Mouse (Mus musculus) CH12.LX (cell line): Measurements from ENCODE around the gene Gm10197. TPM values are rescaled to one million over a fixed set of nuclear protein-coding genes. Genes with fewer than 3 reads are reported as not detected.

ENCODE experiments used
- DNase-seq: peaks from one replicate; pipeline ENCODE4 v3.0.0-alpha.2; 2013; ENCODE audit errors: extremely low read depth
- H3K27ac ChIP-seq: 2 replicates; pipeline ENCODE4 v1.5.1; 2012; ENCODE audit warnings: low read depth, mild to moderate bottlenecking, control low read depth, moderate library complexity; ENCODE audit not compliant: insufficient read depth
- H3K27me3 ChIP-seq: replicated peaks from 2 replicates; pipeline ENCODE3; 2012; ENCODE audit warnings: inconsistent platforms
- H3K36me3 ChIP-seq, 2 experiments: replicated peaks in 1 of 2; 2 replicates each; pipeline versions ENCODE3 to v1.6.1; 2012; ENCODE audit warnings: inconsistent platforms in 1 of 2, low read length in 1 of 2, mild to moderate bottlenecking in 1 of 2, mixed read lengths in 1 of 2, moderate library complexity in 1 of 2; ENCODE audit not compliant: control insufficient read depth in 1 of 2, insufficient read depth in 1 of 2
- H3K4me1 ChIP-seq, 2 experiments: 2 replicates each; pipeline ENCODE4 v1.6.1; 2012; ENCODE audit warnings: inconsistent platforms in 1 of 2, moderate library complexity in 1 of 2; ENCODE audit not compliant: insufficient read depth in 2 of 2, control insufficient read depth in 1 of 2
- H3K4me2 ChIP-seq: 2 replicates; pipeline ENCODE4 v1.6.1; 2012; ENCODE audit warnings: low read depth, mild to moderate bottlenecking, control low read depth; ENCODE audit not compliant: poor library complexity, insufficient read depth, severe bottlenecking
- H3K4me3 ChIP-seq, 3 experiments: fragments of 150-350 bp in 1 of 3; sonication (generic) in 1 of 3; replicated peaks in 1 of 3; 2 replicates each; pipeline versions ENCODE3 to v1.5.1; 2011 to 2012; ENCODE audit warnings: low read depth in 2 of 3, low read length in 2 of 3, mild to moderate bottlenecking in 2 of 3, moderate library complexity in 2 of 3, control low read depth in 1 of 3, improper control_type of control experiment in 1 of 3, inconsistent platforms in 1 of 3, mixed read lengths in 1 of 3; ENCODE audit not compliant: poor library complexity in 1 of 3
- H3K79me2 ChIP-seq: replicated peaks from 2 replicates; pipeline ENCODE4 v1.6.1; 2012; ENCODE audit warnings: mild to moderate bottlenecking, moderate library complexity; ENCODE audit not compliant: control insufficient read depth, poor library complexity, insufficient read depth, severe bottlenecking; ENCODE audit errors: extremely low read depth
- H3K9ac ChIP-seq: 2 replicates; pipeline ENCODE4 v1.6.1; 2012; ENCODE audit warnings: low read depth, mild to moderate bottlenecking, control low read depth, moderate library complexity; ENCODE audit not compliant: insufficient read depth
- H3K9me3 ChIP-seq: replicated peaks from 2 replicates; pipeline ENCODE3; 2012; ENCODE audit warnings: low read length, inconsistent platforms, mixed read lengths
- BHLHE40 ChIP-seq: IDR thresholded peaks from 2 replicates; pipeline ENCODE4 v1.6.1; 2011; ENCODE audit warnings: mild to moderate bottlenecking, low read depth, low read length, improper control_type of control experiment
- CHD2 ChIP-seq: IDR thresholded peaks from 2 replicates; pipeline ENCODE4 v1.6.1; 2011; ENCODE audit warnings: low read length, improper control_type of control experiment
- CTCF ChIP-seq, 2 experiments: IDR thresholded peaks in 1 of 2; conservative IDR thresholded peaks in 1 of 2; 2 replicates each; pipeline ENCODE4 v1.5.1; 2011 to 2012; ENCODE audit warnings: low read depth in 2 of 2, low read length in 2 of 2, improper control_type of control experiment in 1 of 2, inconsistent platforms in 1 of 2, mild to moderate bottlenecking in 1 of 2, moderate library complexity in 1 of 2
- EP300 ChIP-seq: IDR thresholded peaks from 2 replicates; pipeline ENCODE4 v1.6.1; 2011; ENCODE audit warnings: low read length, improper control_type of control experiment
- ETS1 ChIP-seq: conservative IDR thresholded peaks from 2 replicates; pipeline ENCODE4 v1.6.1; 2012; ENCODE audit warnings: low read depth, mild to moderate bottlenecking, inconsistent platforms, low read length, improper control_type of control experiment, moderate library complexity
- GABPA ChIP-seq: IDR thresholded peaks from 2 replicates; pipeline ENCODE4 v1.6.1; 2012; ENCODE audit warnings: low read depth, low read length, improper control_type of control experiment, inconsistent platforms; ENCODE audit not compliant: insufficient replicate concordance
- HCFC1 ChIP-seq: IDR thresholded peaks from 2 replicates; pipeline ENCODE4 v1.6.1; 2012; ENCODE audit warnings: low read depth, mild to moderate bottlenecking, inconsistent platforms, low read length, improper control_type of control experiment
- IRF4 ChIP-seq: IDR thresholded peaks from 2 replicates; pipeline ENCODE4 v1.6.1; 2014; ENCODE audit warnings: low read depth, mild to moderate bottlenecking, inconsistent platforms, low read length, improper control_type of control experiment
- JUN ChIP-seq: IDR thresholded peaks from 2 replicates; pipeline ENCODE4 v1.6.1; 2011; ENCODE audit warnings: low read depth, mild to moderate bottlenecking, low read length, improper control_type of control experiment, moderate library complexity; ENCODE audit not compliant: insufficient read depth
- JUND ChIP-seq: conservative IDR thresholded peaks from 2 replicates; pipeline ENCODE4 v1.6.1; 2011; ENCODE audit warnings: low read depth, low read length, improper control_type of control experiment
- KAT2A ChIP-seq: IDR thresholded peaks from 2 replicates; pipeline ENCODE4 v1.6.1; 2012; ENCODE audit warnings: low read length, improper control_type of control experiment, inconsistent platforms; ENCODE audit not compliant: insufficient replicate concordance
- MAX ChIP-seq: IDR thresholded peaks from 2 replicates; pipeline ENCODE4 v1.6.1; 2011; ENCODE audit warnings: low read length, improper control_type of control experiment
- MYC ChIP-seq: IDR thresholded peaks from 2 replicates; pipeline ENCODE4 v1.6.1; 2011; ENCODE audit warnings: low read depth, mild to moderate bottlenecking, improper control_type of control experiment, low read length
- NELFE ChIP-seq: IDR thresholded peaks from 2 replicates; pipeline ENCODE4 v1.6.1; 2011; ENCODE audit warnings: low read depth, low read length, improper control_type of control experiment
- NRF1 ChIP-seq: IDR thresholded peaks from 2 replicates; pipeline ENCODE4 v1.6.1; 2014; ENCODE audit warnings: low read depth, mild to moderate bottlenecking, inconsistent platforms, low read length, improper control_type of control experiment, moderate library complexity
- PAX5 ChIP-seq: IDR thresholded peaks from 2 replicates; pipeline ENCODE4 v1.6.1; 2012; ENCODE audit warnings: low read length, inconsistent platforms, mixed read lengths
- POLR2A ChIP-seq: IDR thresholded peaks from 2 replicates; pipeline ENCODE4 v1.6.1; 2011; ENCODE audit warnings: low read depth, mild to moderate bottlenecking, improper control_type of control experiment, low read length
- POLR2AphosphoS2 ChIP-seq: IDR thresholded peaks from 2 replicates; pipeline ENCODE4 v1.6.1; 2011; ENCODE audit warnings: low read depth, low read length, improper control_type of control experiment
- RAD21 ChIP-seq: IDR thresholded peaks from 2 replicates; pipeline ENCODE4 v1.6.1; 2011; ENCODE audit warnings: low read depth, mild to moderate bottlenecking, low read length, improper control_type of control experiment, moderate library complexity
- RCOR1 ChIP-seq: conservative IDR thresholded peaks from 2 replicates; pipeline ENCODE4 v1.6.1; 2012; ENCODE audit warnings: low read depth, mild to moderate bottlenecking, inconsistent platforms, low read length, improper control_type of control experiment
- SIN3A ChIP-seq: IDR thresholded peaks from 2 replicates; pipeline ENCODE4 v1.6.1; 2012; ENCODE audit warnings: low read length, improper control_type of control experiment, inconsistent platforms
- SMC3 ChIP-seq: IDR thresholded peaks from 2 replicates; pipeline ENCODE4 v1.6.1; 2011; ENCODE audit warnings: low read depth, low read length, improper control_type of control experiment
- TCF12 ChIP-seq: IDR thresholded peaks from 2 replicates; pipeline ENCODE4 v1.6.1; 2014; ENCODE audit warnings: low read depth, mild to moderate bottlenecking, inconsistent platforms, low read length, improper control_type of control experiment
- UBTF ChIP-seq: IDR thresholded peaks from 2 replicates; pipeline ENCODE4 v1.6.1; 2012; ENCODE audit warnings: low read depth, mild to moderate bottlenecking, inconsistent platforms, low read length, improper control_type of control experiment, moderate library complexity
- USF1 ChIP-seq: IDR thresholded peaks from 2 replicates; pipeline ENCODE4 v1.6.1; 2014; ENCODE audit warnings: low read depth, mild to moderate bottlenecking, inconsistent platforms, low read length, improper control_type of control experiment
- USF2 ChIP-seq: conservative IDR thresholded peaks from 2 replicates; pipeline ENCODE4 v1.6.1; 2011; ENCODE audit warnings: low read depth, low read length, improper control_type of control experiment
- ZC3H11A ChIP-seq: IDR thresholded peaks from 2 replicates; pipeline ENCODE4 v1.6.1; 2012; ENCODE audit warnings: low read depth, mild to moderate bottlenecking, inconsistent platforms, low read length, improper control_type of control experiment
- ZKSCAN1 ChIP-seq: IDR thresholded peaks from 2 replicates; pipeline ENCODE4 v1.6.1; 2012; ENCODE audit warnings: low read depth, inconsistent platforms, low read length, improper control_type of control experiment, borderline replicate concordance
- ZMIZ1 ChIP-seq: IDR thresholded peaks from 2 replicates; pipeline ENCODE4 v1.6.1; 2012; ENCODE audit warnings: low read depth, mild to moderate bottlenecking, inconsistent platforms, low read length, improper control_type of control experiment
- ZNF384 ChIP-seq: IDR thresholded peaks from 2 replicates; pipeline ENCODE4 v1.6.1; 2012; ENCODE audit warnings: low read depth, low read length, improper control_type of control experiment, inconsistent platforms
- dilution Hi-C: fragments of 300-500 bp; cut with MboI; formaldehyde crosslinking; loops from 2 replicates; pipeline ENCODE4 v1.14.3; 2020; ENCODE audit warnings: low sequenced_read_pairs; ENCODE audit not compliant: extremely low pct_unique_long_range_greater_than_20kb, extremely low pct_ligation_motif_present
- in situ Hi-C: fragments of 300-500 bp; cut with MboI; formaldehyde crosslinking; loops from 3 replicates; pipeline ENCODE4 v1.14.3; 2019; ENCODE audit warnings: low sequenced_read_pairs, low pct_ligation_motif_present, low pct_unique_long_range_greater_than_20kb, mixed read lengths
- polyA plus RNA-seq: library from polyadenylated mRNA; unstranded; fragments of >175 nt; gene quantifications from 2 replicates; pipeline ENCODE4 v1.2.1, GENCODE M21; 2012; ENCODE audit warnings: low read depth; ENCODE audit not compliant: insufficient read length
- total RNA-seq, 2 experiments: library from RNA; depleted of rRNA; stranded (reverse); fragments of 300-350 nt in 1 of 2; fragments of >200 nt in 1 of 2; gene quantifications; 2 replicates each; pipeline ENCODE4 v1.2.3; 2012 to 2014

Gm10197 gene
- total and polyA plus RNA-seq, 3 experiments, result 3.9 to 11.5 TPM; not detected in 1

GRCm38 (mm10) chr19:53329221-53329991, 42.2 kb downstream of the Gm10197 start (continued):
- TF ChIP-seq POLR2AphosphoS2 (no peak), MYC (no peak), PAX5 (no peak), USF1 (no peak), RCOR1 (no peak), BHLHE40 (peak; percentile 31), NRF1 (peak; percentile 86), CTCF (conservative IDR thresholded peaks at IDR 0.05 in 1 of 2, IDR thresholded peaks at IDR 0.05 in 1 of 2; ENCODE audit: low read depth in 2 of 2, low read length in 2 of 2) (peak in 1 of 2 experiments; percentile 89; a peak in 2 of 4 replicates), IRF4 (0 out of 2 replicates have a peak, but pooled peaks have one; percentile 8), KAT2A (peak; percentile 88; the same call in 1 of the 2 replicates), JUN (no peak)

GRCm38 (mm10) chr19:53328116-53328515, 43.5 kb downstream of the Gm10197 start:
- H3K4me2 ChIP-seq, result peak overlapping the region; percentile 40; the same call in 1 of the 2 replicates
- no peaks in the 10 kb centered on the region for H3K79me2 ChIP-seq
- H3K27ac ChIP-seq, result peak overlapping the region; percentile 11
- dilution Hi-C loops, result no loop called here
- H3K27me3 ChIP-seq, result no peaks in the 10 kb centered on the region
- in situ Hi-C loops, result loop anchor here (25.0 kb wide), 1 partner anchor 316 kb away; no protein-coding TSS in a partner anchor
- peaks cover 16 to 38% of the 10 kb centered on the region in 2 experiments for H3K4me1 ChIP-seq
- no peaks in the 10 kb centered on the region for H3K9me3 ChIP-seq
- TF ChIP-seq ZNF384 (no peak), IRF4 (peak; percentile 49), HCFC1 (peak; percentile 49; the same call in 1 of the 2 replicates), ZC3H11A (peak; percentile 42; the same call in 1 of the 2 replicates), ZKSCAN1 (no peak), RAD21 (peak; percentile 79), MAX (no peak), TCF12 (0 out of 2 replicates have a peak, but pooled peaks have one; percentile 44), SIN3A (peak; percentile 81; the same call in 1 of the 2 replicates), NELFE (peak; percentile 31; the same call in 1 of the 2 replicates), UBTF (no peak), GABPA (no peak), CHD2 (no peak), RCOR1 (no peak), POLR2A (no peak), USF2 (no peak), ZMIZ1 (no peak), EP300 (0 out of 2 replicates have a peak, but pooled peaks have one; percentile 31), SMC3 (peak; percentile 79), ETS1 (0 out of 2 replicates have a peak, but pooled peaks have one; percentile 18), JUND (no peak), NRF1 (no peak), CTCF (conservative IDR thresholded peaks at IDR 0.05 in 1 of 2, IDR thresholded peaks at IDR 0.05 in 1 of 2; ENCODE audit: low read depth in 2 of 2, low read length in 2 of 2) (peak in 1 of 2 experiments; percentile 83; a peak in 2 of 4 replicates)
- DNase-seq, result peak; percentile 58
- H3K36me3 ChIP-seq, result peaks cover 0 to 9% of the 10 kb centered on the region in 2 experiments
- H3K9ac ChIP-seq, result 0 out of 2 replicates have a peak overlapping the region, but pooled peaks have one; percentile 8
- H3K4me3 ChIP-seq, result no peak overlapping the region
